Mouse (Mus musculus): Measurements from ENCODE around the gene Nfe2.
A peak's percentile ranks its signal among the peaks of the same experiment; 100 is the strongest.

Nfe2 gene

DNA sequence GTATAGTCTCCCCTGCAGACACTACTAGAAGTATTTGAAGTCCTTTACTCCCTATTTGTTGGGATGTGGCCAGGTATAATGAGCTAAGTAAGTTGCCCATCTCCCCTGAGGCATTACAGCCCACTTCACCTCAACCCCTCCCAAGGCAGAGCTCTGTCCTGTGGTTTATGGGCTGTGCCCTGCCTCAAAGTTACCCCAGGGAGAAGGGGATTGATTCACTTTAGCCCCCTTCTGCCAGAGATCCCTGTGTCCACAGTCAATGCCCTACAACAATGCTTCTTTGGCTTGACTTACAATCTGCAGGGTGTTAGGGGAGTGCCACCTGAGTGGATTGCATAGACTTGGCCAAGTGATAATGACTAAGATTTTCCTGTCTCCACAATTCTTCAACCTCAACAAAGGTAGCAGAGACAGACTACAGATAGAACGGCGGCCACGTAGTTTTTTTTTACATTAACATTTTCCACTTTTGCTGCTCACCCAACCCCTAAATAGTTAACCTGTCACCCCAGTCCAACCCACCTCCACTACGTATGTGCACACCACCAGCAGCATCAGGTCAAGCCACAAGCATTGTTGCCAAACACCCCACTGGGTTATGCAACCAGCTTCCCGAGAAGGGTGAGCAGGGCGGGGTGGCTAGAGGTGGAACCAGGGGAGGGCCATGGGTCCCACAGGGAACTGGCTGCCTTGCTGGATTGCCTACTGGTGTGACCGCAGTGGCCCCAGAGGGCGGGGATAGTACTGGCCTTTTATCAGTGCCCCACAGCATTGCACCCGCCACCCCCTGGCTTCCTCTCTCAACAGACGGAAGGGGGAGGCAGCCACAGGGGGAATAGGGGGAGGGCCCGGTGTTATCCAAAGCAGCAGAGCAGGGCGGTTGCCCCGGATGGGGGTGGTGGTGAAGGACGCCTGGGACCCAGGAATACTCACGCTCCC, at the start of gene Nfe2:
Nfe2 (minus strand) TSS at position 614 of the 939 bp plus-strand sequence.
- DNase-seq (ENCODE audit: low spot score), result peak; percentile 14

DNA sequence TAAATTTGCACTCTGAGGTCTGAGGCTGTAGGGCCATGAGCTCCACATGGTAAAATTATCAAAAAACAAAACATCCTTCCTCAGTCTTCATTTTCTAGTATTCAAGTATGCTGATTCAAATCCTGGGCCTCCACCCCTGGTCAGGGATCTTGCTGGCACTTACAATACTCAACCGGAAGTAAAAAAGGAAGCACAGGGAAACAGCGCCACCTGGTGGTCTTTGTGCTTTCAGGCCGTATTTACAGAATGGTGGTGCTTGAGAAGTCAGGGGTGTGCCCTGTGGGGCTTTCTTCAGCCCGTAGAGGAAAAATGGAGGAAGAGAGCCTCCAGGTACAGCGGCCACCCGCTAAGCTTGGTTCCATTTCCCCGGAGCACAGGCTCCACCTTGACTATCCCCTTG, 48.9 kb upstream of the Nfe2 start:
- peak; percentile 91 for DNase-seq (ENCODE audit: low spot score)

DNA sequence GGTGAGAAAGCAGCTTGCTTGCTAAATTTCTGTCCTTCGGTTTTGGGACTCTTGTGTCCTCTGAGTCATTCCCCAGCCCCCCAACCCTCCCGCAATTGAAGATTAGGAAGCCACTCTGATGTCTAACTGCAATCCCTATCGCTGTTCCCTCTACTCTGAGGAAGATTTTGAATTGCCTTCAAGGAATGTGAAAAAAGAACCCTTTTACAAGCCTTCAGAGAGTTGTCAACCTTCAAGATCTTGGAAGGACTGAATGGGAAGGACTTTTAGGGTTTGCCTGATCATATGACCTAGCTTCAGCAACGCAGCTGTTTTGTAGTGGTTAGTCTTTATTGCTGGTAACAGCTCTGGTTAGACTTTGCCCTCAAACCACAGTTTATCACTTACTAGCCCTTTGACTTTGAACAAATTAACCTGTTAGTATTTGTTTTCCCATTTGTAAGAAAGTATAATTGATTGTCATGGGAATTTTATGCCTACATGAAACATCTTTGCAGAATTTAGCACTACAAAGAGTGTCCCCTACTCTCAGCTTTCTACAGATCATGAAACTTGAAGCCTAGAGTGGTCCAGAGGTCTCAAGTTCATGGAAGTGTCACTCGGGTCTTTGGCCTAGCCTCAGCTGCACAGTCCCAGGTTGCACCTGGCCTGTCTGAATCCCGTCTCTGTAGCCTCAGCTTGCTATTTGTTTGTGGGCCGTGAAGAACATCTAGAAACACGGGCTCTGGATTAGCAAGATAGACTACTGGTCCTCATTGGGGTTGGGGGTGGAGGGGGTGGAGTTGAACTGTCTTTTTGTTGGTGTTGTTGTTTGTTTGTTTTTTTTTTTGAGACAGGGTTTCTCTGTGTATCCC, 47.8 kb upstream of the Nfe2 start:
- DNase-seq (ENCODE audit: low spot score), result no peak

DNA sequence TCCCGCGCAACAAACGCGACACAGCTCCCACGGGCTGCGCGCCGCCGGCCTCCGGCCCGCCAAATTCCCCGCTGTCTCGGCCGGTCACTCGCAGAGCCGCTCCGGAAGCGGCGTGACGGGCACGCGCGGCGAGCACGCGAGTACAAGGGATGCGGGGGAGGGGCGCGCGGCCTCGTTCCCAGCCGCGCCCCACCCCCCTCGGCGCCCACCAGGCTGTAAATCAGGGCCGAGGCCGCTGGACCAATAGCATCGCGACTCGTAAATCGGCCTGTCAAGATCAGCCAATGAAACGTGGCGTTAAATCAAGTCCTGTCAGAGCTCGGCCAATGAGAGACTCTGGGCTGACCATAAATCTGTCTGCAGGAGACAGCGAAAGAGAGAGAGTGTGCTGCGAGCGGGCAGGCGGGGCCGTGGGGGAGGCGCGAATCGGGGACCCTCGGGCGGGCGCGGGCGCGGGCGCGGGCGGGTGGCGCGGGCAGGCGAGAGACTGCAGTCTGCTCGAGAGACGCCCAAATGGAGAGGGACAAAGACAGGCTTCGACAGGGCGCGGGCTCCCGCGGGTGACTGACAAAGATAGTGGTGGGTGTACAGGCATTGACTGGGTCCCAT, 47.0 kb upstream of the Nfe2 start:
- peak; percentile 93 for DNase-seq (ENCODE audit: low spot score)

DNA sequence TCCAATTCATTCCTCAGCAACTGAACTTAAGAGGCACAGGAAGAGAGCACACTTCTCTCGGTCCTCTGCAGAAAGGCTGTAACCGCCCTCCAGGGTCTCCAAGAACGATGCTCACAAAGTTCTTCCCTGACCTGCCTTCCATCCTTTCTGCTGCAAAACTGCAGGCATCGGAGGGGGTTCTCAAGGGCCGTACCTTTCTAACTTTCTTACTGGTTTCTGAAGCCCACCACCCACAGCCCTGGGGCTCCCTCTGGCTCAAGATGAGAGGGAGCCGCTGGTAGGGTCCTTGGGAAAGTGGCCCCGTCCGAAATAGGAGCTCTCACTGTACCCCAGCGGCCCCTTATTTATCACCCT, 46.4 kb upstream of the Nfe2 start:
- DNase-seq (ENCODE audit: low spot score), result no peak

DNA sequence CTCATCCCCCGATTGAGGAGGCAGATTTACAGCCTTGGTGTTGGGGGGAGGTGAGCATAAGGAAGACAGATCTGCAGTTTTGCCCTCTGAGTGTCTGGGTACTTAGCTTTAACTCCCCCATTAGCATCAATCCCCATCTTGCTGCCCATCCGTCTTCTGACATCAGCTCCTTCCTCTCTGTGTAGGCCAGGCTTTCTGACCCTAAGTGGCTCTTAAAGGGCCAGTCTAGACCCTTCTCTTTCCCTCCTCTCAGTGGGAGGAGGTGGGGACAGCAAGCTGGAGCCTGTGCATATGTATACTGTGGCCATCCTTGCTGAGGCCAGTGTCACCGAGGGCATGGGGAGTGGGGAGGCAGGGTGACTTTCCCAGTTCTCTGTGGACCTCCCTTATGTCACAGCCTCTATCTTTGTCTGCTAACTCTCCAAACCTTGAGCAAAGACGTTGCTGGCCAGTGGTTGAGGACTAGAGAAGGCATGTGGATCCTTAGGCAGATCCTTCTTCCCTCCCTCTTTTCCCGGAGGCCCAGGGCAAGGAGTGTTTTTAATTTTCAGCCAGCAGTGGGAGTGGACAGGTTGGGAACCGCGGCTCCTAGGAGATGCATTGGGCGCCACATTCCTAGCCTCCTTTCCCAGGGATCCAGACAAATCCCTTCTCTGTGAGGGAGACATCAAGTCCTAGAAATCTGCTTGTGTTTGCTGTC, 45.9 kb upstream of the Nfe2 start:
- DNase-seq (ENCODE audit: low spot score), result no peak

DNA sequence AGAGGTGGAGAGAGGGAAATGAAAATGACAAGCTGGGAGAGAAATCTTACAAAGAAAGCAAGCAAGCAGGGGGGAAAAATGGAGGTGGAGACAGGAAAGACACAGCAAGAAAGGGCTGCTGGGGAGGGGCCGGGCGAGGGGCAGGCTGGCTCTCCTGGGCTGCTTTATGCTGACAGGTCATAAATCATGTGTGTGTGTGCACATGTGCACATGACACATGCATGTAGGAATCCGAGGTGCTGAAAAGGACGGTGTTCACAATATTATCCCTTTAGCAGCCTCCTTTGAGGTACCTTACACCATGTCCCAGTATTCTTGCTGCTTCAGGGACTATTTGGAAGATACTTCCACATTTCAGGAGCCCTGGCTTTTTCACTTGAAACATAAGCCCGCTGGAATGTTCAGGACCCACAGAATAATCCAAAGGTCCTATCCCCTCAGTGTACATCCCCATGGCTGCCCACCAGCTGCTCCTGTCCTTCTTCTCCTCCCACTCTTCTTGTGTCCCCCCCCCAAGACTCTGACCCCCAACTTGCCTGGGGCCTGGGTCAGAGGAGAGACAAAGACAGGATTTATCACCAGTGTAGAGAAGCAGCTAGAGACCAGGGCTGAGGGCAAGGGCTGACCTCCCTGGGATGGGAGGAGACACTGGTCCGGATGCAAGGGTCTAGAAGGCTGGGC, 44.3 kb upstream of the Nfe2 start:
- DNase-seq (ENCODE audit: low spot score), result no peak

DNA sequence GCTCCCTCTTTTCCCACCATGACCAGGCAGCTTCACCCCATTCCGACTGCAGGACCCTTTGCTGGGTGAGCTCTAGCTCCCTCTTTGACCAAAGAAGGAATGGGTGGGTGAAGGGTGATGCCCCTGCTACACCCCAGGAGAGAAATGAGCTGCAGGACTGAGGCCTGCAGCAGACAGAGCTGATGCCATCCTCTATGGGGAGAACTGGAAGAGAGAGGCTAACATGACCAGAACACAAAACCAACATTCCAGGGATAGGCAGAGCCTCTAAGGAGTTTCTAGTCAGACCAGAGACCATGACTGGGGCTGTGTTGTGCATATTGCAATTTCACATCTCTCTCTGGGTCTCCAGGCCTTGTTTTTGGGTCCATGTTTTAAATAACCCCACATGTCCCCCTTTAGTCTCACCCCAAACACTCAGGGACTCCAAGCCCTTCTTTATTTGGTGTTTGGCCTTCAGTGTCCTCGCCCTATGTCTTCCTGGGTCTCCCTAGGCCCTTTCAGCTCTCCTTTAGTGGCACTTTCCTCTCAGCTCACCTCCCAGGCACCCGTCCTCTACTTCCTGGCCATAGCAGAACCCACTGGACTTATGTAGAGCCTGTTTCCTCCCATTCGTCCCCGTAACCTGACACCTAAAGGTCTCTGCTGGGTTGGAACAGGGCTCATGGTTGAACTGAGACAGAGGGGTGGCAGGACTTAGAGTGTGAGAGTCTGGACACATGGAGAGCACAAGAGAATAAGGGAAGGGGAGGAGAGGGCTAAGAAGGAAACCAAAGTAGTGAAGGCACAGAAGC, 43.5 kb upstream of the Nfe2 start:
- no peak for DNase-seq (ENCODE audit: low spot score)

DNA sequence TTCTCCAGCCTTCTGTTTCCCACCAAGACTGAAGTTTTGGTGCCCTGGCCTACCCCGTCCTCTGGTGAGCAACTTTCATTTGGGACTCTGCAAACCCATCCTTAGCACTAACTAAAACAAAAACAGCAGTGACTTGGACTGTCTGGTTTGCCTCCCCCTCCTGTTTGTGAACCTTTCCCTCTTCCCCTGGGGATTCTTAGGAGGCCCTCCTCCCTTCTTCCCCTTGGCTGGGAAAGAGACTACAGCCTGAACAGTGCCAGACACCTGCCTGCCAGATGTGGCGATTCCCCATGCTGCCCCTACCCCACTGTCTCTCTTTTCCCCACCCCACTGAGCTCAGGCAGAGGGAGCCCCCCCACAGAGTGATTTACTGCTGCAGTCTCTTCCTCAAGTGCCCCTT, 42.8 kb upstream of the Nfe2 start:
- no peak for DNase-seq (ENCODE audit: low spot score)

DNA sequence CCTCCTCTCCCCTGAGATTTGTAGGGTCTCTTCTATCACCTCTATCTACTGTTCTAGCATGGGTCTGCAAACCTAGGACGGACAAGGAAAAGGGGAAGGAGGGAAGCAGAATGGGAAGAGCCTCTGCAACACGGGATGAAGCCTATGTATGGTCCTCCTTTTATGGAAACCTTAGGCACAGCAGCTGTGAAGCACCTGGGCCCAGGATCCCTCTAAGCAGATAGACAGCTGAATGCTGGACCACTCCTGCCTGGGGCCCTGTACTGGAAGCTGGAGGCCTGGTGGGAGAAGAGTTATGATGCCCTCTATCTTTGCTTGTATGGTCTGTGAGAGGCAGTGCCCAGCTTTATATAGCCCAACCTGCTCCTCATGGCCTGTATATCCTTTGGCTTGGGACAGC, 42.4 kb upstream of the Nfe2 start:
- no peak for DNase-seq (ENCODE audit: low spot score)

DNA sequence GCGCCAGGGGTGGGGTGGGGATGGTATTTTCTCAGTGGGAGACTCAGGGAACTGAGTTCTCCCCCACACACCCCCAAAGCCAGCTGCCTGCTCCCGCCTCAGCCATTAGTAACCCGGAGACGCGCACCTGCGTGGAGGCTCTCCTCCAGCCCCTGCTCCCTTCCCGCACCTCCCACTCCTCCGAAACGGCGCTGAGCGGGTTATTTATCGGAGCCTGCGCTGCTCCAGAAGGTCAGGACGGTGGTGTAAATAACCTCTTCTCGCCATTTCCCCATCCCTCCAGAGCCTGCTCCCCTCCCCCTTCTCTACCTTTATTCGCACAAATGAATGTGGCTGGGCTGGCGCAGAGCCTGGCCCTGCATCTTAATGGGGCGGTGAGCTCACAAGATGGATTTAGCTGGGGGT, 41.9 kb upstream of the Nfe2 start:
- no peak for DNase-seq (ENCODE audit: low spot score)

DNA sequence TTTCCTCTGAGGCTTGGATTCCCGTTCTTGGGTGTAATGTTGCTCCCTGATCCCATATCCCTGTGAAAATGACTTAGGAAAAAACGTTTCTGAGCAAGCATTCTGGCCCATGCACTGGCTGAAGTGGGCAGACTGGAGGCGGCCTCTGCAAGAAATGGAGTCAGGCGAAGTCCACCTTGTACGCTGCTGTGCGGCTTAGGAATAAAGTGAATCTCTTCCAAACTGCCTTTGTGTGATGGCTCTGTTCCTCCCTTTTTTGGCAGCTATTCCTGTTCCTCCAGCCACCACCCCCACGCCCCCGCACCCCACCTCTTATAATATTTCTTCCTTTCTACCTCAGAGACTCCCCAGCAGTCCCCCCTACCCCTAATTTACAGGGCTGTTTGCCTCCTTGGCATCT, 41.4 kb upstream of the Nfe2 start:
- DNase-seq (ENCODE audit: low spot score), result no peak

DNA sequence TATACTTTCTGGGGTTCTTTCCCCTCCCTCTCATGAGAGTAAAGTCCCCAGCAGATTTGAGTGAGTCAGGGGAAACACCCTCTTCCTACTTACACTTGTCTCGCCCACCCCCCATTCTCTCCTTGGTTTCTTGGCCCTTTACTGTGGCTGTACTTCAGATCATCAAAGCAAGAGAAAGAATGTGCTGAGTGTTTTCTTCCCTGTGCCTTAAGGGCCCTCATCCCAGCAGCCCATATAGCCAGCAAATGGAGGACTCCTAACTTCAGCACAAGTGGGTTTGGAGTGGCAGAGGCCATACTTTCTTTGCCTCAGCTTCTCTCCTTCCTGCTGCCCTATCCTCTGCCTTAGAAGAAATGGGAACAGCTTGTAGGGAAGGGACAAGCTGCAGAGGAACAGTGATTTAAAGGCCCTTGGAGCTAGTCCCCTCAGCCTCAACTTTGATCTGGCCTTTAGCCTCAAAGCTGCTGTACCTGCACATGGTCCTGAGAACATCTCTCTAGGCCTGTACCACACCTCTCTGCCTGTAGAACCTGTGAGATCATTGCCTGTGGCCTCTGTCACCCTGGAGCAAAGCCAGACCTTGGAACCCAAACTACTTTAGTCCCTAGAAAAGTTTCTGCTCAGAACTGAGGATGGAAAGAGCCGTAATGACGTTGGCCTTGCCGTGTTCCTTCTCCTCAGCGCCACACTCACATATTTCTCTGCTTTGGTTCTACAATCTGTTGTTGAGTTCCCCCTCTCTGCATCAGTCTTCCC, 40.8 kb upstream of the Nfe2 start:
- DNase-seq (ENCODE audit: low spot score), result no peak

DNA sequence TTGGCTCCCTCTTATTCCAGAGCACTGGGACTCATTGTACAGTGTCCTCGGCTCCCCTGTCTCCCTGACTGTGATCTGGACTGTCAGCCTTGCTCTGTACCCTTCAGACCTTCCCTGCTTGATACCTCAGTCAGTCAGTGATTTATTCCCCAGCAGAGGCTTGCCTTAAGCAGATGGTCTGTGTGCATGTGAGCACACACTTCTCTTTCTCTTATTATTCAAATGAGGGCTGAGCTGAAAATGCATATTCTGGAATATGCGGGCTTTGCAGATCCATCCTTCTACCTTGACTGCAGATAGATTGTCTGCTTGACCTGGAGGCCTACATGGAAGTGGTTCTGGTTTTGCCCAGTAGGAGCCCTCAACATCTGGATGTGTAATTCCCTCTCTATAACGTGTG, 39.8 kb upstream of the Nfe2 start:
- no peak for DNase-seq (ENCODE audit: low spot score)

DNA sequence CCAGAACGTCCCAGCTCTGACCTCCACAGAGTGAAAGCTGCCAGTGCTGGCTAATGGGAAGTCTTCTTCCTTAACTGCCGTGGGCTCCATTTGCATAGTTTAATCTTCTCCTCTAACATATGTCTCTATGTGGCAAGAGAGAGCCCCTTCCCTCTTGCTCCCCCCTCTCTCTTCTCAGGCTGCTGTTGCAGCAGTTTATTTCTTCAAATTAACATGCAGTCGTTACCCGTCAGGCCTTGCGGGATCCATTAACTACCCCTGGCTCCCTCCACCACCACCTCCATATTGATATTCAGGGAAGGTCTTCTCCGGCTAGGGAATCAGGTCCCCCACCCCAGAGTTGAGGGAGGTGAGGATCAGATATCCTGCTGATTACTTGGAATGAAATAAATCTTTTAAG, 39.1 kb upstream of the Nfe2 start:
- no peak for DNase-seq (ENCODE audit: low spot score)

DNA sequence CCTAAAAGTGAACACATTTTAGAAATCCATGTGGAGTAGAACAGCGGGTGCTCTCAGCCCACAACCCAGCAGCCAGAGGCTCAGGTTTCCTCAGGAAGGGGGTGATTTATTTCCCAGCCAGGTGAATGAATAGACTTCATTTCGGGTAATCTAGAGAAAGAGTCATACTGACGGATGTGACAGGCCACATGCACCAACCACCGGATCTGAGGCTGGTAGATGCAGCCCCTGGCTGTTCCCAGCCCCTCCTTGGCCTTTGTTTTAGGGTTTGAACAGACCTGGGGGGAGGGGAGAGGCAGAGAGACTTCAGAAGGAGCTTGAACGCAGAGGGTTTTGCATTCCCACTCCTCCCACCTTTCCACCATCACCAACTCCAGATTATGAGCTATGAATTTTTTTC, 37.6 kb upstream of the Nfe2 start:
- no peak for DNase-seq (ENCODE audit: low spot score)

DNA sequence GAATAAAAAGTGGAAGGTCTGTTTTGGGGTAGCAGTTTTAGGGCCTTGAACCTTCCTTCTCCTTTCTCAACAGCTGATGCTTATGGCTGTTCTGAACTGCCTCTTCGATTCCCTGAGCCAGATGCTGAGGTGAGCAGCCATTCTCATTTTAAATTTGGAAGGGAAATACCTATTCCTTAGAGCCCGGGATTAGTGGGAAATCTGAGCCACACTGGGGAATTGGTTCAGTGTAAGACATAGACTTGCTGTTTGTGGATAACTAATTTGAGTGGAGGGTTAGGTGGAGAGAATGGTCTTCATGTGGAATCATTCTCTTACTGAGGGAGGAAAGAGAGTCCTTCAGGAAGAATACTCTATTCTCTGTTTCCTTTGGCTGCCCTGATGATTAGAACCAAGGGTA, 36.4 kb upstream of the Nfe2 start:
- no peak for DNase-seq (ENCODE audit: low spot score)

DNA sequence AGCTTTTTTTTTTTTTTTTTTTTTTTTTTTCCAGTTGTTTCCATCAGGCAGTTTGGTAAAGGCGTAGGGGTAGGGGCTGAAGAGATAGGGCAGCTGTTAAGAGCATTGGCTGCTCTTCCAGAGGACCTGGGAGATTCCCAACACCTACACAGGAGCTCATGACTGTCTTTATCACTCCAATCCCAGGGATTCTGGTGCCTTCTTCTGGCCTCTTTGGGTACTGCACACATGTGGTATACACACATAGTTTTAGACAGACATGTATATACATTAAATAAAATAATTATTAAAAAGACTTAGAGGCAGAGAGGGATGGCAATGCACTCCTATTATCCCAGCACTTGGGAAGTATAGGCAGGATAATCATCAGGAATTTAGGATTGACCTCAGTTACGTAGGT, 35.2 kb upstream of the Nfe2 start:
- no peak for DNase-seq (ENCODE audit: low spot score)

DNA sequence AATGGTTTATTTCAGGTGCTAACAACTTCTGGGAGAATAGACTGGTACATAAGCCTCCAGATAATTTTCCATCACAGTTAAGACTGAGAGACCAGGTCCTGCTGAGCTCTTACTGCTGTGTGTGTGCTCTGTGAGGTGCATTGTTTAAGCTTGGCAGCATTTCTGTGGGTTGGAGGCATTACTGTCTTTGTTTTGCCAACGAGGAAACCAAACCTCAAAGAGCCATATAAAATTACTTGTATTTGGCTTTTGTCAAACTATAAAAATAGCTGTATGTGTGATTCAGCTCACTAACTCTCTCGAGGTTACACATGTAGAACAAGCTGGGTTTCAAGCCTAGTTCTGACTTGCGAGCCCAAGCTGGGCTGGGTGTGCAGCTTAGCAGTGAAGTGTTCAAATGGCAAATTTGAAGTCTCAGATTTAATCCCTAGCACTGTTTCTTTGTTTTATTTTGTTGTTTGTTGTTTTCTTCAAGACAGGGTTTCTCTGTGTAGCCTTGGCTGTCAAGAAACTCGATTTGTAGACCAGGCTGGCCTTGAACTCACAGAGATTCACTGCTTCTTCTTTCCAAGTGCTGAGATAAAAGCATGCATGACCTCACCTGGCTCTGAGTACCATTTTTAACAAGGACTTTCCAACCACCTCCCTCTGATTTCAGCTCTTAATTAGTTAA, 34.6 kb upstream of the Nfe2 start:
- no peak for DNase-seq (ENCODE audit: low spot score)

DNA sequence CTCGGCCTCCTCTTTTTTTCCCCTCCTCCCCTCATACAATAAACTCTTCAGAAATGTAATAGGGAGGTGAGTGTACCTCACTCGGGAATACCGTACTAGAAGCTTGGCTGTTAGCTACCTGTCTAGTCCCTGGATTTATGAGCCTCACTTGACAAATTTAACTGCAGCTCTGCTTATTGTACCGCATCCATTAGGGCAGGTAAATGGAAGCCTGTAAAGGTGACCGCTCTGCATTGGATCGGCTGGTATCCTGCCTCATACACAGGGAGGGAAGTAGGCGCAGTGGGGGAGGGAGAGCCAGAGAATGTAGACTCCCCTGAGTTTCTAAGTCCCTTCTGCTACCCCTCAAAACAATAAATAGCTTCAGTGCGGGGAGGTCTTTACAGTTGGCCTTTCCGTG, 32.6 kb upstream of the Nfe2 start:
- no peak for DNase-seq (ENCODE audit: low spot score)

Data from ovary, postnatal 14 days (tissue).